Mouse (Mus musculus): ENCODE data around the gene Nipsnap2. TPM values are rescaled to one million over a fixed set of nuclear protein-coding genes. Genes with fewer than 3 reads are reported as not detected.
A peak's percentile ranks its signal among the peaks of the same experiment; 100 is the strongest.

The Nipsnap2 gene
- polyA plus RNA-seq, 1 experiment: 16.3 TPM

DNA sequence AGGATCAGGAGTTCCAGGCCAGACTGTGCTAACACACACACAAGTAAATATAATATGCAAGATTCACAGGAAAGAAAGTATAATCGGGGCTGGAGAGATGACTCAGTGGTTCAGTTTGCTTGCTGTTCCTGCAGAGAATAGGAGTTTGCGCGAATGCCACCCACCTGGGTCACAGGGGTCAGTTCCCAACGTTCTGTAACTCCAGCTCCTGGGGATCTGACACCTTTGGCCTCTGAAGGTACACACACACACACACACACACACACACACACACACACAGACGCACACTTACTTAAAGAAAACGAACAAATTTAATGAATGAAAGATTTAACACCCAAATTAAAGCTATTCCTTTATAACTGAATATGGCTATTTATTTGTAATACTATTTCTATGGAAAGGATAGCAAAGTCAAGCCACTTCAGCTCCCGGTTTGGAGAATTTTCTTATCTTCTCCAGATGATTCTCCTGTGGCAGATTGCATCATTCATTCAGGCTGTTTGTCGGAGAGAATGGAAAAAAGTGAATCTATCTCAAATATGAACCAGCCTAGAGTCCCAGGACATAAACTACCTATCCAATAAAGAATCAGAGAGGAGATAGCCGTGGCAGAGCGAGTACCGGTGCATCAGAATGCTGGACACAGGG is 53.6 kb downstream of the Nipsnap2 start:
- TF ChIP-seq POLR2A (IDR thresholded peaks at IDR 0.05; ENCODE audit: low read depth, low read length): no peak
- no peak for TF ChIP-seq CTCF (IDR thresholded peaks at IDR 0.05; ENCODE audit: extremely low read depth, insufficient read depth, insufficient read length, insufficient replicate concordance)
- Histone ChIP-seq H3K27ac (ENCODE audit: insufficient read depth, low read length) (no peak overlapping the region), H3K36me3 (ENCODE audit: control insufficient read depth, insufficient read depth, low read length) (no peaks in the 10 kb centered on the region), H3K27me3 (ENCODE audit: control insufficient read depth, insufficient read depth, low read length) (no peaks in the 10 kb centered on the region), H3K4me1 (ENCODE audit: control insufficient read depth, insufficient read depth, insufficient read length) (no peaks in the 10 kb centered on the region), H3K4me3 (ENCODE audit: extremely low read depth, insufficient read depth, insufficient read length) (peak overlapping the region; percentile 92)
- no peak for DNase-seq (ENCODE audit: low read depth in 1 of 2, low spot score in 2 of 2)
- 38% methylated on average over 11 of the region's 11 CpGs for WGBS

DNA sequence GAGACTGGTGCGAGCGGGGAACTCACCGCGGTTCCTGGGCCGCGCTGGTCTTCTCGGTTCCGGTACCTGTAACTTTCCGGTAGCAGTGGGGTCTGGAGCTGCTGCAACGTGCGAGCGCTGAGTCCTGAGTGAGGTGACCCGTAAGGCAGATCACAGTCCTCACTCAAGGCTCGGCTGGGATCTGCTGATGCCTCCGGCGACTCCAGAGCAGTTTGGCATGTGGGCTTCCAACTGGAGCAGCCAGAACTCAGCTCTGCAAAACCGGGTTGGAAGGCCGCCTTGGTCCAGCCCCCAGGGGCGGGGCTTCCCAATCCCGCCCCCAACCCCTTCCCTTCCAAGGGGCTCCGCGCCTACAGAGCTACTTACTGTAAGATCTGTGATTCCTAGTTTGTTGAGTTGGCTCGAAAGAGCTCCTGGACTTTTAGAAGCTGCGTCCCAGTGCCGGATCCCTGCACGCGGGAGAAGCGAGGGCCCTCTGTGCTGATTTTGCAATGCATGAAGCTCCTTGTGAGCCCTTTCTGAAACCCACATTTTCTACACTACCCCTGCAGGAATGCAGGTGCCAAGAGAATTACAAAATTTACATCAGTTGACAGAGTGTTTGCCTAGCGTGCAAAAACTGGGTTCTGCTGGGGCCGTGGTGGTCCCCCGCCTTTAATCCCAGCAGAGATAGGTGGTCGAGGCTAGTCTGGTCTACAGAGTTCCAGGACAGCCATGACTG is 54.3 kb downstream of the Nipsnap2 start:
- no peaks in the 10 kb centered on the region for H3K27me3 ChIP-seq (ENCODE audit: control insufficient read depth, insufficient read depth, low read length)
- DNase-seq (ENCODE audit: low read depth in 1 of 2, low spot score in 2 of 2): peak in 1 of 2 experiments; percentile 43
- 2% methylated on average over 32 of the region's 32 CpGs for WGBS
- no peaks in the 10 kb centered on the region for H3K4me1 ChIP-seq (ENCODE audit: control insufficient read depth, insufficient read depth, insufficient read length)
- no peak overlapping the region for H3K27ac ChIP-seq (ENCODE audit: insufficient read depth, low read length)
- no peaks in the 10 kb centered on the region for H3K36me3 ChIP-seq (ENCODE audit: control insufficient read depth, insufficient read depth, low read length)
- peak overlapping the region; percentile 92 for H3K4me3 ChIP-seq (ENCODE audit: extremely low read depth, insufficient read depth, insufficient read length)
- no peak for TF ChIP-seq CTCF (IDR thresholded peaks at IDR 0.05; ENCODE audit: extremely low read depth, insufficient read depth, insufficient read length, insufficient replicate concordance)
- TF ChIP-seq POLR2A (IDR thresholded peaks at IDR 0.05; ENCODE audit: low read depth, low read length): no peak

- 92% methylated on average over 3 of the region's 3 CpGs for WGBS
- no peaks in the 10 kb centered on the region for H3K27me3 ChIP-seq (ENCODE audit: control insufficient read depth, insufficient read depth, low read length)
These were observed 55.3 kb downstream of the Nipsnap2 start for GRCm38 (mm10) chr5:129780131-129780530.

GRCm38 (mm10) chr5:129782211-129782610 is 57.3 kb downstream of the Nipsnap2 start:
- TF ChIP-seq POLR2A (IDR thresholded peaks at IDR 0.05; ENCODE audit: low read depth, low read length) (no peak), CTCF (IDR thresholded peaks at IDR 0.05; ENCODE audit: extremely low read depth, insufficient read depth, insufficient read length, insufficient replicate concordance) (0 out of 2 replicates have a peak, but pooled peaks have one; percentile 28)
- H3K36me3 ChIP-seq (ENCODE audit: control insufficient read depth, insufficient read depth, low read length): no peaks in the 10 kb centered on the region
- WGBS: 40% methylated on average over 3 of the region's 3 CpGs
- H3K4me1 ChIP-seq (ENCODE audit: control insufficient read depth, insufficient read depth, insufficient read length): no peaks in the 10 kb centered on the region
- peak in 1 of 2 experiments; percentile 12 for DNase-seq (ENCODE audit: low read depth in 1 of 2, low spot score in 2 of 2)
- no peak overlapping the region for H3K4me3 ChIP-seq (ENCODE audit: extremely low read depth, insufficient read depth, insufficient read length)
- no peak overlapping the region for H3K27ac ChIP-seq (ENCODE audit: insufficient read depth, low read length)
- no peaks in the 10 kb centered on the region for H3K27me3 ChIP-seq (ENCODE audit: control insufficient read depth, insufficient read depth, low read length)

More at GRCm38 (mm10) chr5:129780131-129780530, 55.3 kb downstream of the Nipsnap2 start:
- Histone ChIP-seq H3K36me3 (ENCODE audit: control insufficient read depth, insufficient read depth, low read length) (no peaks in the 10 kb centered on the region), H3K27ac (ENCODE audit: insufficient read depth, low read length) (no peak overlapping the region), H3K4me1 (ENCODE audit: control insufficient read depth, insufficient read depth, insufficient read length) (no peaks in the 10 kb centered on the region), H3K4me3 (ENCODE audit: extremely low read depth, insufficient read depth, insufficient read length) (no peak overlapping the region)
- no peak for DNase-seq (ENCODE audit: low read depth in 1 of 2, low spot score in 2 of 2)
- TF ChIP-seq POLR2A (IDR thresholded peaks at IDR 0.05; ENCODE audit: low read depth, low read length) (no peak), CTCF (IDR thresholded peaks at IDR 0.05; ENCODE audit: extremely low read depth, insufficient read depth, insufficient read length, insufficient replicate concordance) (no peak)

GRCm38 (mm10) chr5:129785235-129785870 is 60.5 kb downstream of the Nipsnap2 start:
- WGBS: 93% methylated on average over 5 of the region's 5 CpGs
- Histone ChIP-seq H3K27me3 (ENCODE audit: control insufficient read depth, insufficient read depth, low read length) (no peaks in the 10 kb centered on the region), H3K36me3 (ENCODE audit: control insufficient read depth, insufficient read depth, low read length) (peaks cover 16% of the 10 kb centered on the region), H3K27ac (ENCODE audit: insufficient read depth, low read length) (no peak overlapping the region), H3K4me3 (ENCODE audit: extremely low read depth, insufficient read depth, insufficient read length) (no peak overlapping the region), H3K4me1 (ENCODE audit: control insufficient read depth, insufficient read depth, insufficient read length) (no peaks in the 10 kb centered on the region)
- TF ChIP-seq POLR2A (IDR thresholded peaks at IDR 0.05; ENCODE audit: low read depth, low read length) (no peak), CTCF (IDR thresholded peaks at IDR 0.05; ENCODE audit: extremely low read depth, insufficient read depth, insufficient read length, insufficient replicate concordance) (no peak)
- no peak for DNase-seq (ENCODE audit: low read depth in 1 of 2, low spot score in 2 of 2)

GRCm38 (mm10) chr5:129786161-129786560 is 61.3 kb downstream of the Nipsnap2 start:
- Histone ChIP-seq H3K27me3 (ENCODE audit: control insufficient read depth, insufficient read depth, low read length) (no peaks in the 10 kb centered on the region), H3K4me1 (ENCODE audit: control insufficient read depth, insufficient read depth, insufficient read length) (no peaks in the 10 kb centered on the region), H3K36me3 (ENCODE audit: control insufficient read depth, insufficient read depth, low read length) (peaks cover 20% of the 10 kb centered on the region), H3K27ac (ENCODE audit: insufficient read depth, low read length) (no peak overlapping the region), H3K4me3 (ENCODE audit: extremely low read depth, insufficient read depth, insufficient read length) (no peak overlapping the region)
- DNase-seq (ENCODE audit: low read depth in 1 of 2, low spot score in 2 of 2): no peak
- TF ChIP-seq CTCF (IDR thresholded peaks at IDR 0.05; ENCODE audit: extremely low read depth, insufficient read depth, insufficient read length, insufficient replicate concordance) (no peak), POLR2A (IDR thresholded peaks at IDR 0.05; ENCODE audit: low read depth, low read length) (no peak)
- 81% methylated on average over 6 of the region's 6 CpGs for WGBS
